Mouse (Mus musculus) adrenal gland, adult 8-10 months (tissue): Measurements from ENCODE around the gene Pgap2. TPM values are rescaled to one million over a fixed set of nuclear protein-coding genes. Genes with fewer than 3 reads are reported as not detected.

Experiments used
- DNase-seq: peaks from one replicate; pipeline ENCODE4 v3.0.0; 2022
- total RNA-seq, 4 experiments: library from RNA; stranded (reverse); gene quantifications; 2 replicates each; pipeline ENCODE4 v1.2.4; 2022

The Pgap2 gene
- total RNA-seq, result 10 to 100 TPM; 76.4 to 94.5 (median 93.0) TPM

- peak; percentile 99 for DNase-seq
These were observed at the start of gene Pgap2, which contains the start of gene Nup98 for GRCm38 (mm10) chr7:102209756-102210721. Pgap2 (plus strand) TSS chr7:102210208. Nup98 (minus strand) TSS chr7:102210176.

- no peak for DNase-seq
These were observed 39.7 kb upstream of the Pgap2 start for GRCm38 (mm10) chr7:102170300-102170699.

- no peak for DNase-seq
These were observed 26.2 kb upstream of the Pgap2 start for GRCm38 (mm10) chr7:102183849-102184248.

- DNase-seq, result no peak
These were observed 17.7 kb upstream of the Pgap2 start for GRCm38 (mm10) chr7:102192356-102192755.

- no peak for DNase-seq
These were observed 9.4 kb upstream of the Pgap2 start for GRCm38 (mm10) chr7:102200576-102200975.

GRCm38 (mm10) chr7:102200996-102201785 lies 8.8 kb upstream of the Pgap2 start:
- DNase-seq, result no peak

GRCm38 (mm10) chr7:102204296-102204857 lies 5.6 kb upstream of the Pgap2 start:
- no peak for DNase-seq

- DNase-seq, result no peak
These were observed 4.4 kb upstream of the Pgap2 start for GRCm38 (mm10) chr7:102205646-102206045.

- DNase-seq, result no peak
These were observed 1.1 kb upstream of the Pgap2 start for GRCm38 (mm10) chr7:102208806-102209363.

- no peak for DNase-seq
These were observed 1.1 kb downstream of the Pgap2 start for GRCm38 (mm10) chr7:102211071-102211470.

GRCm38 (mm10) chr7:102221899-102222298 lies 11.9 kb downstream of the Pgap2 start:
- DNase-seq, result no peak

- no peak for DNase-seq
These were observed 12.3 kb downstream of the Pgap2 start for GRCm38 (mm10) chr7:102222336-102222735.

- DNase-seq, result peak; percentile 67
These were observed 13.0 kb downstream of the Pgap2 start for GRCm38 (mm10) chr7:102222830-102223556.

- peak; percentile 77 for DNase-seq
These were observed 14.1 kb downstream of the Pgap2 start for GRCm38 (mm10) chr7:102223883-102224738.

- no peak for DNase-seq
These were observed 16.0 kb downstream of the Pgap2 start for GRCm38 (mm10) chr7:102226051-102226450.

GRCm38 (mm10) chr7:102228049-102228670 lies 18.2 kb downstream of the Pgap2 start:
- DNase-seq, result no peak

GRCm38 (mm10) chr7:102229814-102230213 lies 19.8 kb downstream of the Pgap2 start:
- peak; percentile 58 for DNase-seq

- no peak for DNase-seq
These were observed 23.1 kb downstream of the Pgap2 start for GRCm38 (mm10) chr7:102233059-102233458.

GRCm38 (mm10) chr7:102238686-102239286 lies 28.8 kb downstream of the Pgap2 start:
- no peak for DNase-seq

- DNase-seq, result no peak
These were observed 29.6 kb downstream of the Pgap2 start for GRCm38 (mm10) chr7:102239591-102239990.
